ENCODE assay signal across 30 mouse cellular contexts in genomic region chr7:141549432-141550061, GRCm38 (mm10). TPM values are rescaled to one million over a fixed set of nuclear protein-coding genes. Genes with fewer than 3 reads are reported as not detected.
DNase-seq lines count a peak whose midpoint lies in the region; ATAC-seq and TF ChIP-seq lines count a peak whose summit lies in the region.
"Had no signal": no experiment of that assay in that cellular context is flagged by ENCODE, and none has a peak within 500 bp of the region (broad histone marks: within the 10 kb centered on the region; RNA-seq: fewer than 3 reads in every experiment).

No protein-coding gene starts in this region.

- WGBS in macrophage (ENCODE audit: missing documents), result 65% methylated on average over 3 of the region's 3 CpGs
- 78% methylated on average over 3 of the region's 3 CpGs for WGBS in stomach, embryonic 16.5 days

- H3K4me2 ChIP-seq in stomach, embryonic 16.5 days (ENCODE audit: low read depth, low read length), result no peak overlapping the region
- H3K4me2 ChIP-seq: embryonic facial prominence, embryonic 13.5 days; forebrain, embryonic 12.5 days; heart, embryonic 11.5 days; hindbrain, embryonic 12.5 days; liver, embryonic 13.5 days; lung, embryonic 15.5 days; neural tube, embryonic 12.5 days had no signal

- no peak overlapping the region for H3K4me3 ChIP-seq in gastrocnemius, adult 2 months
- no peak overlapping the region for H3K4me3 ChIP-seq in macrophage (ENCODE audit: inconsistent target)
- H3K4me3 ChIP-seq in stomach, embryonic 16.5 days (replicated peaks; ENCODE audit: low read length), result no peak overlapping the region
- H3K4me3 ChIP-seq: embryonic facial prominence, embryonic 13.5 days; erythroblast, embryonic 14.5 days; forebrain, embryonic 12.5 days; hindbrain, embryonic 12.5 days; liver, embryonic 13.5 days; lung, embryonic 15.5 days; neural tube, embryonic 12.5 days had no signal

- H3K79me2 ChIP-seq in macrophage (ENCODE audit: inconsistent target), result no peaks in the 10 kb centered on the region

- H3K4me1 ChIP-seq in stomach, embryonic 16.5 days (ENCODE audit: control insufficient read depth, insufficient read depth, low read length), result no peaks in the 10 kb centered on the region
- H3K4me1 ChIP-seq: embryonic facial prominence, embryonic 13.5 days; forebrain, embryonic 12.5 days; hindbrain, embryonic 12.5 days; neural tube, embryonic 12.5 days had no signal

- intact Hi-C loops in gastrocnemius, adult 2 months (cut with DNase I), result no loop called here
- intact Hi-C loops in gastrocnemius, postnatal 14 days (cut with DNase I; ENCODE audit: low total_unique reads), result no loop called here

- no peaks in the 10 kb centered on the region for H3K36me3 ChIP-seq in macrophage (ENCODE audit: inconsistent target)
- no peaks in the 10 kb centered on the region for H3K36me3 ChIP-seq in stomach, embryonic 16.5 days (ENCODE audit: control insufficient read depth, insufficient read depth, low read length)
- H3K36me3 ChIP-seq: embryonic facial prominence, embryonic 13.5 days; forebrain, embryonic 12.5 days; hindbrain, embryonic 12.5 days; liver, embryonic 13.5 days; lung, embryonic 15.5 days; neural tube, embryonic 12.5 days had no signal

- no peaks in the 10 kb centered on the region for H3K27me3 ChIP-seq in stomach, embryonic 16.5 days (ENCODE audit: control insufficient read depth, insufficient read depth, low read length)
- H3K27me3 ChIP-seq: embryonic facial prominence, embryonic 13.5 days; forebrain, embryonic 12.5 days; hindbrain, embryonic 12.5 days; liver, embryonic 13.5 days; lung, embryonic 15.5 days; neural tube, embryonic 12.5 days; Patski had no signal

- peak overlapping the region; percentile 24 for H3K27ac ChIP-seq in gastrocnemius, adult 2 months
- H3K27ac ChIP-seq in macrophage, result peak overlapping the region; percentile 66
- H3K27ac ChIP-seq in stomach, embryonic 16.5 days (ENCODE audit: low read length), result 0 out of 2 replicates have a peak overlapping the region, but pooled peaks have one; percentile 19
- H3K27ac ChIP-seq: embryonic facial prominence, embryonic 13.5 days; forebrain, embryonic 12.5 days; hindbrain, embryonic 12.5 days; kidney, postnatal 0 days; lung, embryonic 15.5 days; neural tube, embryonic 12.5 days had no signal

- no peak for ATAC-seq in stomach, embryonic 16.5 days (ENCODE audit: insufficient read depth, low FRiP score)
- ATAC-seq: forebrain, postnatal 0 days; intestine, embryonic 16.5 days; Patski had no signal

- H3K9ac ChIP-seq in stomach, embryonic 16.5 days (ENCODE audit: low read length), result no peak overlapping the region
- H3K9ac ChIP-seq: embryonic facial prominence, embryonic 13.5 days; forebrain, embryonic 12.5 days; forebrain, postnatal 0 days; hindbrain, embryonic 12.5 days; lung, embryonic 15.5 days; neural tube, embryonic 12.5 days had no signal

- no peaks in the 10 kb centered on the region for H3K9me3 ChIP-seq in stomach, embryonic 16.5 days (replicated peaks; ENCODE audit: control insufficient read depth, low read length)
- H3K9me3 ChIP-seq: embryonic facial prominence, embryonic 13.5 days; forebrain, embryonic 12.5 days; hindbrain, embryonic 12.5 days; liver, embryonic 13.5 days; lung, embryonic 15.5 days; neural tube, embryonic 12.5 days had no signal

- TF ChIP-seq CTCF in gastrocnemius, adult 2 months (IDR thresholded peaks at IDR 0.05), result no peak

- DNase-seq in gastrocnemius, adult 2 months, result no peak
- no peak for DNase-seq in gastrocnemius, postnatal 14 days
- DNase-seq in lung, postnatal 10 days, result peak; percentile 19
- DNase-seq in lung, postnatal 14 days, result no peak
- no peak for DNase-seq in adrenal gland, postnatal 14 days
- DNase-seq in natural killer cell, adult 2 months (ENCODE audit: low spot score in 2 of 2), result no peak
- DNase-seq: adrenal gland, postnatal 10 days; cerebellum, adult 18-20 months; cerebellum, postnatal 10 days; forebrain, postnatal 0 days; gastrocnemius, postnatal 10 days; heart, adult 11 months; heart, postnatal 36 days; kidney, adult 8-10 months; layer of hippocampus, adult 9-11 months; liver, embryonic 13.5 days; midbrain, embryonic 14.5 days; thymus, postnatal 14 days had no signal

RNA-seq across cellular contexts. Expression of gene Chid1, which starts 9.9 kb away (rescaled TPM):
- total RNA-seq in gastrocnemius, adult 2 months (2021), result 10 to 100 TPM; 11.5 to 21.6 TPM
- 10 to 100 TPM; 19.5 to 23.0 TPM for total RNA-seq in gastrocnemius, postnatal 14 days (2021)
- 10 to 100 TPM in 25 of 26 experiments, 1 to 10 TPM in 1; 9.9 to 68.1 (median 29.1) TPM for total RNA-seq in macrophage (2018; cell fraction: chromatin; rRNA removed)
- 10 to 100 TPM; 15.2 to 29.7 (median 24.6) TPM for total RNA-seq in macrophage (2018; cell fraction: cytosol; rRNA removed)
- total RNA-seq in macrophage (2018; cell fraction: nucleus; rRNA removed), result 10 to 100 TPM; 10.8 to 46.0 (median 24.5) TPM
- 23.1 to 31.1 TPM (median 25.0 TPM) in 3 replicates for polyA plus RNA-seq in macrophage (2018)
- polyA plus RNA-seq in stomach, embryonic 16.5 days (2015; fragmentation: Nextera tagmentation; extraction: Ambion mirVana), result 54.0 and 60.5 TPM in 2 replicates
- total RNA-seq in adrenal gland, postnatal 14 days (2021), result 46.5 and 49.7 TPM in 2 replicates

RNA-seq across cellular contexts. Expression of gene Ap2a2, which starts 12.4 kb away (rescaled TPM):
- total RNA-seq in gastrocnemius, adult 2 months (2021), result 10 to 100 TPM; 52.2 to 52.9 TPM
- total RNA-seq in gastrocnemius, postnatal 14 days (2021), result 10 to 100 TPM; 37.2 to 41.6 TPM
- 100 to 1,000 TPM in 14 of 26 experiments, 10 to 100 TPM in 12; 26.9 to 211 (median 111) TPM for total RNA-seq in macrophage (2018; cell fraction: chromatin; rRNA removed)
- 100 to 1,000 TPM in 15 of 26 experiments, 10 to 100 TPM in 11; 67.4 to 191 (median 114) TPM for total RNA-seq in macrophage (2018; cell fraction: cytosol; rRNA removed)
- total RNA-seq in macrophage (2018; cell fraction: nucleus; rRNA removed), result 100 to 1,000 TPM in 9 of 26 experiments, 10 to 100 TPM in 17; 45.9 to 181 (median 92.4) TPM
- polyA plus RNA-seq in macrophage (2018), result 86.4 to 118 TPM (median 89.9 TPM) in 3 replicates
- 86.0 and 91.0 TPM in 2 replicates for polyA plus RNA-seq in stomach, embryonic 16.5 days (2015; fragmentation: Nextera tagmentation; extraction: Ambion mirVana)
- total RNA-seq in adrenal gland, postnatal 14 days (2021), result 61.0 and 64.0 TPM in 2 replicates
